Mouse (Mus musculus) urinary bladder, adult 18-20 months (tissue): ENCODE measurements around the gene Mark2.
"Not testable (repeated sequence)": the region's sequence is repeated elsewhere in the genome, so short reads cannot be mapped to it uniquely, and the experiment has no call there.

Source experiments
- DNase-seq, 2 experiments: peaks; one replicate each; pipeline ENCODE4 v3.0.0; 2022; ENCODE audit warnings: low spot score in 2 of 2, mixed read lengths in 2 of 2

The Mark2 gene

GRCm38 (mm10) chr19:7341512-7342397 is at the start of gene Mark2:
Gene Mark2 (minus strand): TSS chr19:7341860.
- peak; percentile 97 to 98 for DNase-seq

DNA sequence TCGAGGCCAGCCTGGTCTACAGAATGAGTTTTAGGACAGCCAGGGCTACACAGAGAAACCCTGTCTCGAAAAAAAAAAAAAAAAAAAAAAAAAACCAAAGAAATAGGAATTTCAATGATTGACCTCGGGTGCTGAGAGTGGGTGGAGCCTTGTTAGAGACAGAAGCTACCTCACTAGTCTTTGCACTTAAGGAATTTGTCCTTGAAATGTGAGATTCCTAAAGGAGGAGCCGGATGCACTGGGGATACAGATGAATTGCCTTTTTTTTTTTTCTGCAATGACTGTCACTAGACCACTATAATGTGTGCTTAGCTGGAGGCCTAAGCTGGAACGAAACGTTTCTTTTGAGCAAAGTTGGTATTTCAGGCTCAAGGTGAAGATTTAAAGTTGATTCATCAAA is 46.8 kb upstream of the Mark2 start:
- DNase-seq, result no peak

DNA sequence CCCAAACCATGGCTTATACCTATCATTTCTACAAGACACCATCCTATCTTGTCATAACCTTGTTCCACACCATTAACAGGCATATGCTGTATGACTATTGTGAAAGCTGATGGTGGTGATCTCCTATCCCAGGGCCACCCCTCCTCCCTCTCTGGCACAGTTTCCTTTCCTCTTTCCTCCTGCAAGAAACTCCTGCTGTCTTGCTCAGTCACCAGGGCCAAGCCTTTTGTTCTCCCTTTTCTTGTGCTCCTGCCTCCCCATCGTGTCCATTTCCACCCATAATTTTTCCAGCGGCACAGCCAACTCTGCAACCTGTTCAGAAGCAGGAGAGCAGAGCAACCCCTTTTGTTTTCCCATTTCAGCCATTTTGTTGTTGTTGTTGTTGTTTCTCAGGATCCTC is 44.4 kb upstream of the Mark2 start:
- no peak for DNase-seq

GRCm38 (mm10) chr19:7382903-7383865 is 41.5 kb upstream of the Mark2 start, which contains the start of gene Spindoc:
Gene Spindoc (minus strand): TSS chr19:7382994.
- DNase-seq, result peak; percentile 97 to 100

DNA sequence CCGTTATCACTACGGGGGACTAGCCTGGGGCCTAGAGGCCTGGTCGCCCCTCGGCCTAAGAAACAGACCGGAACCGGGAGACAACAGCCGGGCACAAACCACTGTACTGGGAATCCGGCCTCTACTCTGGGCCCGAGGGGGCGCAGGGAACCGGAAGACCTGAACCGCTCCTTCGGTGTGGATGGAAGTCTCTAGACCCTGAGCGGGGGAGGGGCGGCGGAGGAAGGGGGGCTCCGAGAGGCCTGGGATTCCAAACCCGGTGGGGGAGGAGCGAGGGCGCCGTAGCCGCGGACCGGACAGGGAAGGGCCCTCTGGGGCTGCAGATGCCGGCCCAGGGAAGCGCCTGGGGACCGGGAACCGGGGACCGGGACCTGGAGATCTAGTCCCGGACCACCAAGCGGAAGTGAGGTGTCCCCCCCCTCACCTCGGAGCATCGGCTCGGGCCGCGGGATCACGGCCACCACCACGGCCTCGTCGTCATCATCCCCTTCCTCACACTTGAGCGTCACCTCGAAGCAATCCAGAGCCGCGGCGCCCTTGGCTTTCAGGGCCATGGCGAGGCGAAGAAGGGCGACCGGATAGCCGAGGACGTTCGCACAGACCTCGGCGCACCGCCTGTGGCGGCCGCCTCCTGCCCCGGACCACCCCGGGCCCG is 40.7 kb upstream of the Mark2 start:
- peak; percentile 18 to 63 for DNase-seq

DNA sequence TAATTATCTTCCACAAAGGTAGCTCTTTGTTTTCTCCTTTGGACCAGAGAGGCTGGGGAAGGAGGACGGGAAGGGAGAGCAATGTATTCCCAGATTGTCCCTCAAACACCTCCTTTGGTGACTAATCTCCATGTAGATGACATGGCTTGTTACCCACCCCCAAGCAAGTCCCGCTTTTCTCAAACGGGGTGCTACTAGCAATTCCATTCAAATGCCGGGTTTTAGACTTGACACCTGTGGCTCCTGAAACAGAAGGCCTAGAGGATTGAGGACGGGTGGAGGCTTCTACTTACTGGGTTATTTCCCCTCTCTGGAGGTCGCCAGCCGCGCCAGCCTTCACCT is 40.2 kb upstream of the Mark2 start:
- DNase-seq, result no peak

DNA sequence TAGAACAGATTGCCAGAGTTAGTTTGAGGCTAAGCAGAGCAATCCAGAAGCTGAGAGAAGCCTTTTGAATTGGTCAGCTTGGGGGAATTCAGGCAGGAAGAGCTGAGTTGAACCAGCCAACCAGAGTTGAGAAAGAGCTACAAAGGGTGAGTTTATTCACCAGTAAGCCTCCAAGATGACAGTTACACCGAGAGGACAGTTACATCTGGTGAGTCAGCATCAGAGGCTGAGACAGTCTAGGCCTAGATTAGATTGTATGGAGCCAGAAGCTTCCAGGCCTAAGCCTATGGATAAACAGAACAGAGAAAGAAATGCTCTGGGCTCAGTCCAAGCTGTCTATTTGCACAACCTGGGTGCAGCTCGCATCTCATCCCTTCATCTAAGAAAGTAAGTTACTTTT is 36.0 kb upstream of the Mark2 start:
- no peak for DNase-seq

- DNase-seq, result no peak
Measured at GRCm38 (mm10) chr19:7374491-7374890, 32.8 kb upstream of the Mark2 start.

GRCm38 (mm10) chr19:7369469-7369868 is 27.8 kb upstream of the Mark2 start:
- DNase-seq, result not testable (repeated sequence)

GRCm38 (mm10) chr19:7353636-7354035 is 12.0 kb upstream of the Mark2 start:
- DNase-seq, result no peak

GRCm38 (mm10) chr19:7352809-7353495 is 11.3 kb upstream of the Mark2 start:
- no peak for DNase-seq

GRCm38 (mm10) chr19:7349993-7350392 is 8.3 kb upstream of the Mark2 start:
- no peak for DNase-seq

DNA sequence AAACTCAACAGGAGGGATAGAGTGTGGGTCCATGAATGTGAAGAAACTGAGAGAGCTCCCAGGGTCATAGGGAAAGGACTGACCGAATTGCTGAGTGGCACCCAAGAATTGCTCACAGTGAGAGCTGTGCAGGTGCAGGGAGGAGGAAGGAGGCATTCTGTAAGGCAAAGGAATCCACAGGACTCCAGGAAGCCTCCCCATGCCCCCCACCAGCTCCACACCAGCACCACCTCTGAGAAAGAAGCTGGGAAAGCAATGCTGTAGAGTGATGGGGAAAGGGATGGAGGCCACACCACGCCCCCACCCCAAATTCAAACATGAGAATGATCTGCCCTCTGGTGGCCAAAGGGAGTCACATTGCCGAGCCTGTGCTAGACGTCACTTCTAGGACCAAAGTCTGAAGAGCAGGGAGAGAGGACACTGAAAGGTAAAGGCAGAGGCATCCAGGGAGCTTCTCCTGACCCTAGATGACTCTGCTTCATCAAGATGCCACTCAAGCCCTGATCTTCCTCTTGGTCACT is 3.6 kb upstream of the Mark2 start:
- DNase-seq, result peak in 1 of 2 experiments; percentile 37

- no peak for DNase-seq
Measured at GRCm38 (mm10) chr19:7342646-7343045, 986 bp upstream of the Mark2 start.

DNA sequence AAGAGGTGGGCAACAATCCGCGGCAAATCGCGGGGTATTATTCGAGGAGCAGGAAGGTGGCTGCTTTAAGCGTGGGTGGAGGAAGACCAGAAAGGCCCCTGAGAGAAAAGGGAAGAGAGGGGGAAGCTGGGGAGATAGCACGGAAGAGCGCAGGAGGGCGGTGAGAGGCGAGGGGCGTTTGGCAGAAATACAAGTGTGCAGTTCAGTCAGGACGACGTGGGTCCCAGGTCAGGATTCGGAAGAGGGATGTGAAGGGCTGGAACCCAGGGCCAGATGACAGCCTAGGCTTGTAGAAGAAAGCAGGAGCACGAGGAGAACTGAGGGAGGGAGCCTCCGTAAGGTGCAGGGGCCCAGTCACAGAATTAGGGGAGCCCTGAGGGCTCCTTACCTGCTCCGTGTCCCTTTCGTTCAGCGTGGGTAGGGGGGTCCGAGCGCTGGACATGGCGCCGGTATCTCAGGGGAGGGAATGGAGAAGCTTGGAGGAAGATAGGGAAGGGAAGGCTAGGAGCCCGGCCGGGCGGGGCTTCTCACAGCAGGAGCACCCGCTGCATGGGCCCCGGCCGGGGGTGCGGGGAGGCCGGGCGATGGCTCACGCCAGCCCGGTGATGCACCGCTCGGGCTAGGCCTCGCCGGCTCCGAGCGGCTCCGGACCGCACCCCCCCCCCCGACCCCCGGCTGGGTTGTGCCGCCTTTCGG is 732 bp downstream of the Mark2 start:
- DNase-seq, result no peak

GRCm38 (mm10) chr19:7340371-7340779 is 1.3 kb downstream of the Mark2 start:
- peak; percentile 15 to 37 for DNase-seq

- no peak for DNase-seq
Measured at GRCm38 (mm10) chr19:7339867-7340266, 1.8 kb downstream of the Mark2 start.

- peak; percentile 38 to 64 for DNase-seq
Measured at GRCm38 (mm10) chr19:7339026-7339425, 2.6 kb downstream of the Mark2 start.

DNA sequence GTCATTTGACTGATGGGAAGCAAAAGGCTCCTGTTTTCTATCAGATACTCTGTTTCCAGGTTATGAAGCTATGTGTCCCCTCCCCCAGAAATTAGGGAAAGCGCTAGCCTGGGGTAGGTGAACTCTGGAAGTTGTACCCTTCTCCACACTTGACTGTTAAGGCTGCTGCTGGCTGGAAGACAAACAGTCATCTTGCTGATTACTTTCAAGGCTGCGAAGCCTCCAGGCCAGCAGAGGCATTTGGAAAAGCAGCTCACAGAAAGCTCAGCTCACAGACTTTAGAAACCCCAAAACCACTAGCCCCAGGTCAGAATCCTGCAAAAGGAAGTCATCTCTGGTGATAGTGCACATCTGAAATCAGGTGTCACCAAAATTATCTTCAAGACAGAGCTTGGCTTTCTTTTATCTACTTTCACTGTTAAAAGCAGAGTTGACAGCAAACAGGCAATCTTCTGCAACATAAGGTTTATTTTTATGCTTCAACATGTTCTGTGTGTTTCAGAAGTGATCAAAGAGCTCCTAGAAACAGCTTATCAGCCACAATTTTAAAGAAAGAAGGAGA is 3.8 kb downstream of the Mark2 start:
- DNase-seq, result no peak

GRCm38 (mm10) chr19:7335656-7336055 is 6.0 kb downstream of the Mark2 start:
- DNase-seq, result no peak
